Mouse (Mus musculus) CH12.LX (cell line): ENCODE data around the gene Tbc1d22a. TPM values are rescaled to one million over a fixed set of nuclear protein-coding genes. Genes with fewer than 3 reads are reported as not detected.

Source experiments
- DNase-seq: peaks from one replicate; pipeline ENCODE4 v3.0.0-alpha.2; 2013; ENCODE audit errors: extremely low read depth
- H3K27ac ChIP-seq: 2 replicates; pipeline ENCODE4 v1.5.1; 2012; ENCODE audit warnings: low read depth, mild to moderate bottlenecking, control low read depth, moderate library complexity; ENCODE audit not compliant: insufficient read depth
- H3K27me3 ChIP-seq: replicated peaks from 2 replicates; pipeline ENCODE3; 2012; ENCODE audit warnings: inconsistent platforms
- H3K36me3 ChIP-seq, 2 experiments: replicated peaks in 1 of 2; 2 replicates each; pipeline versions ENCODE3 to v1.6.1; 2012; ENCODE audit warnings: inconsistent platforms in 1 of 2, low read length in 1 of 2, mild to moderate bottlenecking in 1 of 2, mixed read lengths in 1 of 2, moderate library complexity in 1 of 2; ENCODE audit not compliant: control insufficient read depth in 1 of 2, insufficient read depth in 1 of 2
- H3K4me1 ChIP-seq, 2 experiments: 2 replicates each; pipeline ENCODE4 v1.6.1; 2012; ENCODE audit warnings: inconsistent platforms in 1 of 2, moderate library complexity in 1 of 2; ENCODE audit not compliant: insufficient read depth in 2 of 2, control insufficient read depth in 1 of 2
- H3K4me2 ChIP-seq: 2 replicates; pipeline ENCODE4 v1.6.1; 2012; ENCODE audit warnings: low read depth, mild to moderate bottlenecking, control low read depth; ENCODE audit not compliant: poor library complexity, insufficient read depth, severe bottlenecking
- H3K4me3 ChIP-seq, 3 experiments: fragments of 150-350 bp in 1 of 3; sonication (generic) in 1 of 3; replicated peaks in 1 of 3; 2 replicates each; pipeline versions ENCODE3 to v1.5.1; 2011 to 2012; ENCODE audit warnings: low read depth in 2 of 3, low read length in 2 of 3, mild to moderate bottlenecking in 2 of 3, moderate library complexity in 2 of 3, control low read depth in 1 of 3, improper control_type of control experiment in 1 of 3, inconsistent platforms in 1 of 3, mixed read lengths in 1 of 3; ENCODE audit not compliant: poor library complexity in 1 of 3
- H3K79me2 ChIP-seq: replicated peaks from 2 replicates; pipeline ENCODE4 v1.6.1; 2012; ENCODE audit warnings: mild to moderate bottlenecking, moderate library complexity; ENCODE audit not compliant: control insufficient read depth, poor library complexity, insufficient read depth, severe bottlenecking; ENCODE audit errors: extremely low read depth
- H3K9ac ChIP-seq: 2 replicates; pipeline ENCODE4 v1.6.1; 2012; ENCODE audit warnings: low read depth, mild to moderate bottlenecking, control low read depth, moderate library complexity; ENCODE audit not compliant: insufficient read depth
- H3K9me3 ChIP-seq: replicated peaks from 2 replicates; pipeline ENCODE3; 2012; ENCODE audit warnings: low read length, inconsistent platforms, mixed read lengths
- CHD1 ChIP-seq: IDR thresholded peaks from 2 replicates; pipeline ENCODE4 v1.6.1; 2012; ENCODE audit warnings: low read depth, low read length, improper control_type of control experiment, inconsistent platforms
- CHD2 ChIP-seq: IDR thresholded peaks from 2 replicates; pipeline ENCODE4 v1.6.1; 2011; ENCODE audit warnings: low read length, improper control_type of control experiment
- CTCF ChIP-seq, 2 experiments: IDR thresholded peaks in 1 of 2; conservative IDR thresholded peaks in 1 of 2; 2 replicates each; pipeline ENCODE4 v1.5.1; 2011 to 2012; ENCODE audit warnings: low read depth in 2 of 2, low read length in 2 of 2, improper control_type of control experiment in 1 of 2, inconsistent platforms in 1 of 2, mild to moderate bottlenecking in 1 of 2, moderate library complexity in 1 of 2
- E2F4 ChIP-seq: IDR thresholded peaks from 2 replicates; pipeline ENCODE4 v1.6.1; 2011; ENCODE audit warnings: low read depth, low read length, improper control_type of control experiment; ENCODE audit not compliant: insufficient replicate concordance
- EP300 ChIP-seq: IDR thresholded peaks from 2 replicates; pipeline ENCODE4 v1.6.1; 2011; ENCODE audit warnings: low read length, improper control_type of control experiment
- ETS1 ChIP-seq: conservative IDR thresholded peaks from 2 replicates; pipeline ENCODE4 v1.6.1; 2012; ENCODE audit warnings: low read depth, mild to moderate bottlenecking, inconsistent platforms, low read length, improper control_type of control experiment, moderate library complexity
- GABPA ChIP-seq: IDR thresholded peaks from 2 replicates; pipeline ENCODE4 v1.6.1; 2012; ENCODE audit warnings: low read depth, low read length, improper control_type of control experiment, inconsistent platforms; ENCODE audit not compliant: insufficient replicate concordance
- IRF4 ChIP-seq: IDR thresholded peaks from 2 replicates; pipeline ENCODE4 v1.6.1; 2014; ENCODE audit warnings: low read depth, mild to moderate bottlenecking, inconsistent platforms, low read length, improper control_type of control experiment
- JUN ChIP-seq: IDR thresholded peaks from 2 replicates; pipeline ENCODE4 v1.6.1; 2011; ENCODE audit warnings: low read depth, mild to moderate bottlenecking, low read length, improper control_type of control experiment, moderate library complexity; ENCODE audit not compliant: insufficient read depth
- JUND ChIP-seq: conservative IDR thresholded peaks from 2 replicates; pipeline ENCODE4 v1.6.1; 2011; ENCODE audit warnings: low read depth, low read length, improper control_type of control experiment
- MAFK ChIP-seq: IDR thresholded peaks from 2 replicates; pipeline ENCODE4 v1.6.1; 2011; ENCODE audit warnings: low read length, improper control_type of control experiment; ENCODE audit not compliant: insufficient replicate concordance
- MAX ChIP-seq: IDR thresholded peaks from 2 replicates; pipeline ENCODE4 v1.6.1; 2011; ENCODE audit warnings: low read length, improper control_type of control experiment
- MAZ ChIP-seq: IDR thresholded peaks from 2 replicates; pipeline ENCODE4 v1.6.1; 2012; ENCODE audit warnings: low read depth, mild to moderate bottlenecking, inconsistent platforms, low read length, improper control_type of control experiment, moderate library complexity
- MXI1 ChIP-seq: IDR thresholded peaks from 2 replicates; pipeline ENCODE4 v1.6.1; 2011; ENCODE audit warnings: mild to moderate bottlenecking, low read depth, low read length, improper control_type of control experiment
- MYC ChIP-seq: IDR thresholded peaks from 2 replicates; pipeline ENCODE4 v1.6.1; 2011; ENCODE audit warnings: low read depth, mild to moderate bottlenecking, improper control_type of control experiment, low read length
- NELFE ChIP-seq: IDR thresholded peaks from 2 replicates; pipeline ENCODE4 v1.6.1; 2011; ENCODE audit warnings: low read depth, low read length, improper control_type of control experiment
- POLR2A ChIP-seq: IDR thresholded peaks from 2 replicates; pipeline ENCODE4 v1.6.1; 2011; ENCODE audit warnings: low read depth, mild to moderate bottlenecking, improper control_type of control experiment, low read length
- POLR2AphosphoS2 ChIP-seq: IDR thresholded peaks from 2 replicates; pipeline ENCODE4 v1.6.1; 2011; ENCODE audit warnings: low read depth, low read length, improper control_type of control experiment
- RAD21 ChIP-seq: IDR thresholded peaks from 2 replicates; pipeline ENCODE4 v1.6.1; 2011; ENCODE audit warnings: low read depth, mild to moderate bottlenecking, low read length, improper control_type of control experiment, moderate library complexity
- RCOR1 ChIP-seq: conservative IDR thresholded peaks from 2 replicates; pipeline ENCODE4 v1.6.1; 2012; ENCODE audit warnings: low read depth, mild to moderate bottlenecking, inconsistent platforms, low read length, improper control_type of control experiment
- SMC3 ChIP-seq: IDR thresholded peaks from 2 replicates; pipeline ENCODE4 v1.6.1; 2011; ENCODE audit warnings: low read depth, low read length, improper control_type of control experiment
- TBP ChIP-seq: conservative IDR thresholded peaks from 2 replicates; pipeline ENCODE4 v1.6.1; 2011; ENCODE audit warnings: low read depth, low read length, improper control_type of control experiment
- ZC3H11A ChIP-seq: IDR thresholded peaks from 2 replicates; pipeline ENCODE4 v1.6.1; 2012; ENCODE audit warnings: low read depth, mild to moderate bottlenecking, inconsistent platforms, low read length, improper control_type of control experiment
- ZMIZ1 ChIP-seq: IDR thresholded peaks from 2 replicates; pipeline ENCODE4 v1.6.1; 2012; ENCODE audit warnings: low read depth, mild to moderate bottlenecking, inconsistent platforms, low read length, improper control_type of control experiment
- ZNF384 ChIP-seq: IDR thresholded peaks from 2 replicates; pipeline ENCODE4 v1.6.1; 2012; ENCODE audit warnings: low read depth, low read length, improper control_type of control experiment, inconsistent platforms
- dilution Hi-C: fragments of 300-500 bp; cut with MboI; formaldehyde crosslinking; loops from 2 replicates; pipeline ENCODE4 v1.14.3; 2020; ENCODE audit warnings: low sequenced_read_pairs; ENCODE audit not compliant: extremely low pct_unique_long_range_greater_than_20kb, extremely low pct_ligation_motif_present
- in situ Hi-C: fragments of 300-500 bp; cut with MboI; formaldehyde crosslinking; loops from 3 replicates; pipeline ENCODE4 v1.14.3; 2019; ENCODE audit warnings: low sequenced_read_pairs, low pct_ligation_motif_present, low pct_unique_long_range_greater_than_20kb, mixed read lengths
- polyA plus RNA-seq: library from polyadenylated mRNA; unstranded; fragments of >175 nt; gene quantifications from 2 replicates; pipeline ENCODE4 v1.2.1, GENCODE M21; 2012; ENCODE audit warnings: low read depth; ENCODE audit not compliant: insufficient read length
- total RNA-seq, 2 experiments: library from RNA; depleted of rRNA; stranded (reverse); fragments of 300-350 nt in 1 of 2; fragments of >200 nt in 1 of 2; gene quantifications; 2 replicates each; pipeline ENCODE4 v1.2.3; 2012 to 2014

Tbc1d22a gene
- total and polyA plus RNA-seq, 3 experiments: 17.6 to 20.2 (median 19.4) TPM

DNA sequence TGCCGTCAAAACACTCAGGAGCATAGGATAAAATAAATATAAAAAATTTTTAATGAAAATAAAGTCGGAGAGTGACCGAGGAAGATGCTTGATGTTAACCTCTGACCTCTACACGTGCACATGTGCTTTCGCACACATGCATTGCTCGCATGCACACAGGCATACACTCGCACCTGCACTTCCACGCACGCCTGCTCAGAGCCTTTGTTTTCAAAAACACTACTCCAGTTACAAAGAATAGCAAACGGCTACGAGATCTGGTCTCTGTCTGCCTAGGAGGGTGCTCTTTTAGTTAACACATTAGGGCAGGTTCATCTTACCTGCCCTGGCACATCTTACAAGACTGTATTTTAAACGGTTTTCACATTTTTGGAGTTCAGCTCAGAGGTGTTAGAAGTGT lies 42.9 kb upstream of the Tbc1d22a start:
- dilution Hi-C loops (no loop called here), in situ Hi-C loops (no loop called here)
- Histone ChIP-seq H3K27me3 (peaks cover 29% of the 10 kb centered on the region), H3K36me3 (no peaks in the 10 kb centered on the region), H3K4me1 (peaks cover 34 to 49% of the 10 kb centered on the region in 2 experiments), H3K27ac (no peak overlapping the region), H3K4me3 (no peak overlapping the region), H3K4me2 (no peak overlapping the region), H3K79me2 (0 out of 2 replicates have a peak, but pooled peaks cover 3% of the 10 kb centered on the region), H3K9me3 (no peaks in the 10 kb centered on the region), H3K9ac (no peak overlapping the region)
- TF ChIP-seq EP300: no peak
- TF ChIP-seq POLR2A: no peak
- no peak for TF ChIP-seq ETS1
- TF ChIP-seq RCOR1: no peak
- no peak for TF ChIP-seq MAZ
- no peak for TF ChIP-seq NELFE
- TF ChIP-seq CTCF (conservative IDR thresholded peaks at IDR 0.05 in 1 of 2, IDR thresholded peaks at IDR 0.05 in 1 of 2; ENCODE audit: low read depth in 2 of 2, low read length in 2 of 2): no peak
- TF ChIP-seq GABPA: no peak
- no peak for TF ChIP-seq MAFK
- no peak for TF ChIP-seq ZC3H11A
- no peak for TF ChIP-seq POLR2AphosphoS2
- no peak for TF ChIP-seq MXI1
- no peak for TF ChIP-seq E2F4
- TF ChIP-seq CHD2: no peak
- no peak for TF ChIP-seq MYC
- TF ChIP-seq ZMIZ1: no peak
- no peak for TF ChIP-seq RAD21
- no peak for TF ChIP-seq MAX
- TF ChIP-seq TBP: no peak
- no peak for TF ChIP-seq ZNF384
- DNase-seq: no peak

GRCm38 (mm10) chr15:86172124-86172523 lies 42.1 kb upstream of the Tbc1d22a start:
- H3K79me2 ChIP-seq: 0 out of 2 replicates have a peak, but pooled peaks cover 3% of the 10 kb centered on the region
- no peaks in the 10 kb centered on the region for H3K36me3 ChIP-seq
- peaks cover 35 to 56% of the 10 kb centered on the region in 2 experiments for H3K4me1 ChIP-seq
- H3K9ac ChIP-seq: no peak overlapping the region
- no peak for TF ChIP-seq POLR2AphosphoS2
- no peak for TF ChIP-seq JUN
- TF ChIP-seq JUND: no peak
- TF ChIP-seq TBP: no peak
- TF ChIP-seq ETS1: no peak
- TF ChIP-seq IRF4: no peak
- no peak for TF ChIP-seq SMC3
- no peak for TF ChIP-seq GABPA
- no peak for TF ChIP-seq CHD1
- TF ChIP-seq NELFE: no peak
- no peak for TF ChIP-seq ZNF384
- TF ChIP-seq, all 38 proteins: peak for 0
- Histone ChIP-seq H3K27me3 (peaks cover 33% of the 10 kb centered on the region), H3K4me3 (no peak overlapping the region), H3K4me2 (no peak overlapping the region), H3K9me3 (no peaks in the 10 kb centered on the region), H3K27ac (no peak overlapping the region)
- in situ Hi-C loops: no loop called here
- dilution Hi-C loops: no loop called here
- no peak for DNase-seq
